Mouse (Mus musculus) megakaryocyte, embryonic 14.5 days (primary cell): ENCODE data around the gene Adamts4.

ENCODE experiments used
- FLI1 ChIP-seq: IDR thresholded peaks from 2 replicates; pipeline ENCODE4 v1.6.1; 2012; ENCODE audit warnings: low read length, inconsistent platforms, mixed read lengths
- GATA1 ChIP-seq: IDR thresholded peaks from 3 replicates; pipeline ENCODE4 v1.6.1; 2012; ENCODE audit warnings: mixed read lengths, low read length, inconsistent platforms, borderline replicate concordance

GRCm38 (mm10) chr1:171298226-171298625 lies 48.0 kb downstream of the Adamts4 start:
- TF ChIP-seq FLI1 (no peak), GATA1 (no peak)
